Mouse (Mus musculus): ENCODE measurements around the gene Gm4553. TPM values are rescaled to one million over a fixed set of nuclear protein-coding genes. Genes with fewer than 3 reads are reported as not detected.
"Not testable (repeated sequence)": the region's sequence is repeated elsewhere in the genome, so short reads cannot be mapped to it uniquely, and the experiment has no call there.

The Gm4553 gene
- polyA plus RNA-seq, 2 experiments, result not detected

DNA sequence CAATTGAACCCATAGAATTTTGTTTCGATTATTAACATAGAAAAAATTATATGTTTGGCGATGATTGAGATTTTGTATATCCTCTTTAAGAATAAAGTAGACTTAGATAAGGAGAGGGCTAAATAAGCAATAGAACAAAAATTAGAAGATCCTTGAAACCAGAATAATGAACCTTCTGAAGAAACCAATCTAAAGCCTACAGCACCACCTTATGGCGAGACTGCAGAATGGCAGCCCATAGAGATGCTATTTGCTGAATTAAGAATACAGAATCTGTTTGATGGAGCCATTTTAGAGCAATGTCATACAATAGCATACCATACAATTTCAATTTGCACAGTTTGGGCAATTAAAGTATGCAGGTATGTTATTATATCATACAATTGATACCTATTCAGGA lies 4.3 kb upstream of the Gm4553 start:
- WGBS, result 46% methylated on average over 3 of the region's 3 CpGs

DNA sequence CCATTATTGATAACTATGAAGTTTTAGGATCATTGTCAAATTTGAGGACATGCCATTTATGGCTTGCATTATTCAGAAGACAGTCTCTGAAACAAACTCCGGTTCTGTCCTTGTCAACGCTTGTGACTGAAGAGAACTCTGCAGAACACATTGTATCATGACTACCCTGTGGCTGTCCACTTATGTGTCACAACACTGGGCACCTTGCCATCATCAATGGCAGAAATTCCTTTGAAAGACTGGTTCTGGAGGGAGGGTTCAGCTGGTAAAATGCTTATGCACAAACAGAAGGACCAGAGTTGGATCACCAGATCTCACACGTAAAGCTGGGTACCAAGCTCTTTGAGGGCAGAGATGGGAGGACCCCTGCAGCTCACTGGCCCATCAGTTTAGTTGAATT lies 6.2 kb downstream of the Gm4553 start:
- DNase-seq (ENCODE audit: low spot score), result no peak
- no peak for ATAC-seq (ENCODE audit: low FRiP score, low read depth)
- 96% methylated on average over 3 of the region's 3 CpGs for WGBS

More for the DNA sequence above, 4.3 kb upstream of the Gm4553 start:
- no peak for ATAC-seq (ENCODE audit: low FRiP score, low read depth)
- Histone ChIP-seq H3K9ac (ENCODE audit: low read depth, low read length, severe bottlenecking) (no peak overlapping the region), H3K36me3 (ENCODE audit: control insufficient read depth, insufficient read depth, low read length) (no peaks in the 10 kb centered on the region), H3K9me3 (ENCODE audit: control insufficient read depth, low read length) (no peaks in the 10 kb centered on the region), H3K27ac (replicated peaks; ENCODE audit: low read depth, low read length) (no peak overlapping the region), H3K4me2 (replicated peaks; ENCODE audit: low read depth, low read length, severe bottlenecking) (no peak overlapping the region), H3K4me3 (replicated peaks; ENCODE audit: low read length) (no peak overlapping the region), H3K27me3 (ENCODE audit: control insufficient read depth, insufficient read depth, low read length) (no peaks in the 10 kb centered on the region), H3K4me1 (ENCODE audit: control insufficient read depth, insufficient read depth, low read length) (no peaks in the 10 kb centered on the region)
- TF ChIP-seq POLR2A (IDR thresholded peaks at IDR 0.05; ENCODE audit: borderline replicate concordance, extremely low read depth, insufficient read depth, insufficient read length), result no peak
- peak; percentile 10 for DNase-seq (ENCODE audit: low spot score)

GRCm38 (mm10) chr7:142157013-142157412 lies 8.5 kb downstream of the Gm4553 start, which contains the start of gene Gm29735:
Gm29735 (minus strand) TSS chr7:142157113.
- H3K36me3 ChIP-seq (ENCODE audit: control insufficient read depth, insufficient read depth, low read length); H3K27ac ChIP-seq (replicated peaks; ENCODE audit: low read depth, low read length); H3K27me3 ChIP-seq (ENCODE audit: control insufficient read depth, insufficient read depth, low read length); H3K4me3 ChIP-seq (replicated peaks; ENCODE audit: low read length); DNase-seq (ENCODE audit: low spot score); H3K9ac ChIP-seq (ENCODE audit: low read depth, low read length, severe bottlenecking); H3K4me1 ChIP-seq (ENCODE audit: control insufficient read depth, insufficient read depth, low read length); ATAC-seq (ENCODE audit: low FRiP score, low read depth); H3K9me3 ChIP-seq (ENCODE audit: control insufficient read depth, low read length); H3K4me2 ChIP-seq (replicated peaks; ENCODE audit: low read depth, low read length, severe bottlenecking): not testable (repeated sequence)
- 30% methylated on average over 2 of the region's 2 CpGs for WGBS

More for the DNA sequence above, 6.2 kb downstream of the Gm4553 start:
- H3K4me2 ChIP-seq (replicated peaks; ENCODE audit: low read depth, low read length, severe bottlenecking), result no peak overlapping the region
- no peaks in the 10 kb centered on the region for H3K36me3 ChIP-seq (ENCODE audit: control insufficient read depth, insufficient read depth, low read length)
- H3K4me3 ChIP-seq (replicated peaks; ENCODE audit: low read length), result no peak overlapping the region
- TF ChIP-seq POLR2A (IDR thresholded peaks at IDR 0.05; ENCODE audit: borderline replicate concordance, extremely low read depth, insufficient read depth, insufficient read length), result no peak
- H3K9me3 ChIP-seq (ENCODE audit: control insufficient read depth, low read length), result no peaks in the 10 kb centered on the region
- no peaks in the 10 kb centered on the region for H3K27me3 ChIP-seq (ENCODE audit: control insufficient read depth, insufficient read depth, low read length)
- H3K4me1 ChIP-seq (ENCODE audit: control insufficient read depth, insufficient read depth, low read length), result no peaks in the 10 kb centered on the region
- H3K9ac ChIP-seq (ENCODE audit: low read depth, low read length, severe bottlenecking), result no peak overlapping the region
- H3K27ac ChIP-seq (replicated peaks; ENCODE audit: low read depth, low read length), result no peak overlapping the region

- H3K4me1 ChIP-seq (ENCODE audit: control insufficient read depth, insufficient read depth, low read length), result no peaks in the 10 kb centered on the region
- 75% methylated on average over 1 of the region's 1 CpGs for WGBS
These were observed 10.2 kb downstream of the Gm4553 start for GRCm38 (mm10) chr7:142155308-142155707.

GRCm38 (mm10) chr7:142152191-142152590 lies 13.3 kb downstream of the Gm4553 start:
- no peak for TF ChIP-seq POLR2A (IDR thresholded peaks at IDR 0.05; ENCODE audit: borderline replicate concordance, extremely low read depth, insufficient read depth, insufficient read length)
- Histone ChIP-seq H3K4me2 (replicated peaks; ENCODE audit: low read depth, low read length, severe bottlenecking) (no peak overlapping the region), H3K27me3 (ENCODE audit: control insufficient read depth, insufficient read depth, low read length) (no peaks in the 10 kb centered on the region), H3K9me3 (ENCODE audit: control insufficient read depth, low read length) (no peaks in the 10 kb centered on the region), H3K36me3 (ENCODE audit: control insufficient read depth, insufficient read depth, low read length) (no peaks in the 10 kb centered on the region), H3K4me1 (ENCODE audit: control insufficient read depth, insufficient read depth, low read length) (no peaks in the 10 kb centered on the region), H3K27ac (replicated peaks; ENCODE audit: low read depth, low read length) (no peak overlapping the region), H3K9ac (ENCODE audit: low read depth, low read length, severe bottlenecking) (no peak overlapping the region), H3K4me3 (replicated peaks; ENCODE audit: low read length) (no peak overlapping the region)
- DNase-seq (ENCODE audit: low spot score) (no peak), ATAC-seq (ENCODE audit: low FRiP score, low read depth) (no peak)
- 69% methylated on average over 4 of the region's 4 CpGs for WGBS

More at GRCm38 (mm10) chr7:142155308-142155707, 10.2 kb downstream of the Gm4553 start:
- DNase-seq (ENCODE audit: low spot score), result no peak
- ATAC-seq (ENCODE audit: low FRiP score, low read depth), result no peak
- Histone ChIP-seq H3K36me3 (ENCODE audit: control insufficient read depth, insufficient read depth, low read length) (no peaks in the 10 kb centered on the region), H3K4me2 (replicated peaks; ENCODE audit: low read depth, low read length, severe bottlenecking) (no peak overlapping the region), H3K9ac (ENCODE audit: low read depth, low read length, severe bottlenecking) (no peak overlapping the region), H3K27ac (replicated peaks; ENCODE audit: low read depth, low read length) (no peak overlapping the region), H3K27me3 (ENCODE audit: control insufficient read depth, insufficient read depth, low read length) (no peaks in the 10 kb centered on the region), H3K9me3 (ENCODE audit: control insufficient read depth, low read length) (no peaks in the 10 kb centered on the region), H3K4me3 (replicated peaks; ENCODE audit: low read length) (no peak overlapping the region)
- no peak for TF ChIP-seq POLR2A (IDR thresholded peaks at IDR 0.05; ENCODE audit: borderline replicate concordance, extremely low read depth, insufficient read depth, insufficient read length)

DNA sequence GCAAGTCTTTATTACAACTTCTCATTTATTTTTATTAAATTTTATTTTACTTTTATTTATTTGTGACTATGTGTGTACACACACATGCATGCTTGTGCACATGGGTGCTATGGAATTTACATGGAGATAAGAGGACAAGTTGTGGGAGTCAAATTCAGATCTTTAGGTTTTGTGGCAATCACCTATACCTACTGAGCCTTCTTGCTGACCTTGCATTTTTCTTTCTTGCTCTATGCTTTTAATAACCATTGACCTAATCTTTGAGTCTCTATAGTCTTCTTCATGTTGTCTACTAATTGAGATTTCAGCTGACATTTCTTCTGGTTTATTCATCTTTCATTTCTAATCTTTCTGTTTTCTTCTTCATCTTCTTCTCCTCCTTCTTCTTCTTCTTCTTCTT lies 16.9 kb downstream of the Gm4553 start:
- ATAC-seq (ENCODE audit: low FRiP score, low read depth), result no peak
- no peak for DNase-seq (ENCODE audit: low spot score)
- H3K4me1 ChIP-seq (ENCODE audit: control insufficient read depth, insufficient read depth, low read length), result no peaks in the 10 kb centered on the region
- TF ChIP-seq POLR2A (IDR thresholded peaks at IDR 0.05; ENCODE audit: borderline replicate concordance, extremely low read depth, insufficient read depth, insufficient read length), result no peak
- no peaks in the 10 kb centered on the region for H3K9me3 ChIP-seq (ENCODE audit: control insufficient read depth, low read length)
- H3K4me3 ChIP-seq (replicated peaks; ENCODE audit: low read length), result no peak overlapping the region
- H3K4me2 ChIP-seq (replicated peaks; ENCODE audit: low read depth, low read length, severe bottlenecking), result no peak overlapping the region
- H3K27ac ChIP-seq (replicated peaks; ENCODE audit: low read depth, low read length), result no peak overlapping the region
- H3K9ac ChIP-seq (ENCODE audit: low read depth, low read length, severe bottlenecking), result no peak overlapping the region
- no peaks in the 10 kb centered on the region for H3K27me3 ChIP-seq (ENCODE audit: control insufficient read depth, insufficient read depth, low read length)
- H3K36me3 ChIP-seq (ENCODE audit: control insufficient read depth, insufficient read depth, low read length), result no peaks in the 10 kb centered on the region
